Mouse (Mus musculus) kidney, postnatal 4 days (tissue): ENCODE measurements around the gene Tmem245.
A peak's percentile ranks its signal among the peaks of the same experiment; 100 is the strongest.

ENCODE experiments used
- DNase-seq, 2 experiments: peaks; one replicate each; pipeline ENCODE4 v3.0.0; 2021; ENCODE audit warnings: mixed read lengths in 2 of 2

Tmem245 gene

GRCm38 (mm10) chr4:56946641-56947640 lies at the start of gene Tmem245:
Gene Tmem245 (minus strand): TSS chr4:56947437.
- DNase-seq = peak; percentile 95 to 97

- no peak for DNase-seq
Measured at GRCm38 (mm10) chr4:56993331-56993730, 46.1 kb upstream of the Tmem245 start.

GRCm38 (mm10) chr4:56991951-56992350 lies 44.7 kb upstream of the Tmem245 start:
- DNase-seq = no peak

- peak; percentile 21 to 25 for DNase-seq
Measured at GRCm38 (mm10) chr4:56990215-56990584, 43.0 kb upstream of the Tmem245 start, which contains the start of gene Frrs1l. Gene Frrs1l (minus strand): TSS chr4:56990391.

GRCm38 (mm10) chr4:56989431-56990214 lies 42.4 kb upstream of the Tmem245 start:
- DNase-seq = no peak

- no peak for DNase-seq
Measured at GRCm38 (mm10) chr4:56965586-56966179, 18.4 kb upstream of the Tmem245 start.

- DNase-seq = no peak
Measured at GRCm38 (mm10) chr4:56963687-56964086, 16.4 kb upstream of the Tmem245 start.

GRCm38 (mm10) chr4:56961320-56961925 lies 14.2 kb upstream of the Tmem245 start:
- no peak for DNase-seq

- no peak for DNase-seq
Measured at GRCm38 (mm10) chr4:56957518-56957917, 10.3 kb upstream of the Tmem245 start.

- no peak for DNase-seq
Measured at GRCm38 (mm10) chr4:56953235-56953634, 6.0 kb upstream of the Tmem245 start.

- DNase-seq = no peak
Measured at GRCm38 (mm10) chr4:56951701-56952100, 4.5 kb upstream of the Tmem245 start.

- no peak for DNase-seq
Measured at GRCm38 (mm10) chr4:56949494-56949893, 2.3 kb upstream of the Tmem245 start.

- DNase-seq = no peak
Measured at GRCm38 (mm10) chr4:56946180-56946579, 1.1 kb downstream of the Tmem245 start.

GRCm38 (mm10) chr4:56944286-56944685 lies 3.0 kb downstream of the Tmem245 start:
- no peak for DNase-seq

GRCm38 (mm10) chr4:56943258-56943657 lies 4.0 kb downstream of the Tmem245 start:
- no peak for DNase-seq

- DNase-seq = no peak
Measured at GRCm38 (mm10) chr4:56942567-56942966, 4.7 kb downstream of the Tmem245 start.

- DNase-seq = no peak
Measured at GRCm38 (mm10) chr4:56941481-56941880, 5.8 kb downstream of the Tmem245 start.

GRCm38 (mm10) chr4:56937136-56937535 lies 10.1 kb downstream of the Tmem245 start:
- peak; percentile 25 to 44 for DNase-seq

GRCm38 (mm10) chr4:56935327-56935726 lies 11.9 kb downstream of the Tmem245 start:
- DNase-seq = no peak

- no peak for DNase-seq
Measured at GRCm38 (mm10) chr4:56933154-56933553, 14.1 kb downstream of the Tmem245 start.

- DNase-seq = no peak
Measured at GRCm38 (mm10) chr4:56932096-56932495, 15.1 kb downstream of the Tmem245 start.

GRCm38 (mm10) chr4:56930312-56930711 lies 16.9 kb downstream of the Tmem245 start:
- DNase-seq = no peak

GRCm38 (mm10) chr4:56926971-56927370 lies 20.3 kb downstream of the Tmem245 start:
- no peak for DNase-seq
